Mouse (Mus musculus) inflammation-experienced regulatory T-cells (primary cell): ENCODE measurements around the gene Sgca. TPM values are rescaled to one million over a fixed set of nuclear protein-coding genes. Genes with fewer than 3 reads are reported as not detected.

Experiments used
- polyA plus RNA-seq, 2 experiments: library from polyadenylated mRNA; unstranded; fragments of 100-300 nt; shearing (Covaris generic); gene quantifications; one replicate each; pipeline ENCODE4 v1.2.1; 2017

Sgca gene
- 1 to 10 TPM in 1 of 2 experiments, under 1 TPM in 1; 0.19 to 1.3 TPM for polyA plus RNA-seq

DNA sequence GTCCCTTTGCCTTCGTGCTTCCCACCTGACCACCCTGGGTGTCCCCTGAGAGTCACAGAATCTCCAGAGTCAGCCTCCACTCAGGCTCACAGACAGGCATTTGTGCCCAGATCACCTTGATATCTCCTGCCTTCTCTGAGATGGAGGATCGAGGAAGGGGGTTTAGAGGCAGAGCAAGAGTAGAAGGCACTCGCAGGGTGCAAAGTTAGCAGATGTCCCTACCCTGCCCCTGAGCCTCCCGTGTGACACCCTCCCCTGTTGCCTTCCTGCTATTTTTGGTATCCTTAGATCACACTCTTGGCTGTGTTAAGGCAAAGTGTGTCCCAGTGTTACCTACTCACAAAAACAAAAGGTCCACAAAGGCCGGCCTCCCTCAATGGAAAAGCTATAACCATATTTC, at the start of gene Sgca:
Gene Sgca (minus strand): TSS at position 129 of the 400 bp plus-strand sequence.

DNA sequence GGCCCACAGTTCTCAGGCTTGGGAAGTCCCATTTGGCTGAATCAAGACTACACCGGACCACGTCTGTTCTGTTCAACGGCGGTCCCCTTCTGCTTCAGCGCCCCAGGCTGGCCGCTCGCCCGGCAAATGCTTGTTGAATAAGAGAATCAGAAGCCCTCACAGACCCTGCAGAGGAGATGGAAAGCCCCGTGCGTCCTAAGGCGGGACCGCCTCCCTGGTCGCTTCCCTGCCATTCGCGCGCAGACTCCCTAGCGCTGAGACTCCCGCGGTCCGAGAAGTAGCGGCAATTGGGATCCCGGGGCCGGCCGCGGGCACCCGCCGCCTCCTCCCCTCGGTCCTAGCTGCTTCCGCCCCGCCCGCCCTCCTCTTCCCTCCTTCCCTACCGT, 33.5 kb upstream of the Sgca start, which contains the start of gene Samd14:
Gene Samd14 (plus strand): TSS at position 251 of the 386 bp plus-strand sequence.

GRCm38 (mm10) chr11:94990749-94991577, 14.8 kb upstream of the Sgca start, which contains the start of gene Ppp1r9b:
TSS of gene Ppp1r9b (plus strand) at chr11:94991035.

GRCm38 (mm10) chr11:94967419-94967818, 8.7 kb downstream of the Sgca start, which contains the start of gene Hils1:
TSS of gene Hils1 (plus strand) at chr11:94967593.

DNA sequence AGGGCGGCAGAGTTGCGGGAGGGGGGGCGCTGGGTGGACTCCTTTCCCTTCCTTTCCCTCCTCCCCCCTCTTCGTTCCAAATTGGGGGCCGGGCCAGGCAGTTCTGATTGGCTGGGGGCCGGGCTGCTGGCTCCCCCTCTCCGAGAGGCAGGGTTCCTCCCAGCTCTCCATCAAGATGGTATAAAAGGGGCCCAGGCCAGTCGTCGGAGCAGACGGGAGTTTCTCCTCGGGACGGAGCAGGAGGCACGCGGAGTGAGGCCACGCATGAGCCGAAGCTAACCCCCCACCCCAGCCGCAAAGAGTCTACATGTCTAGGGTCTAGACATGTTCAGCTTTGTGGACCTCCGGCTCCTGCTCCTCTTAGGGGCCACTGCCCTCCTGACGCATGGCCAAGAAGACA, 40.1 kb downstream of the Sgca start, which contains the start of gene Col1a1:
Gene Col1a1 (plus strand): TSS at position 180 of the 400 bp plus-strand sequence.

Other genes starting within 250 kb of the Sgca start
- not detected for gene Cdc34b, start 234.5 kb downstream of the Sgca start, polyA plus RNA-seq
- under 1 TPM; 0.14 to 0.86 TPM for gene Tmem92, start 193.6 kb downstream of the Sgca start, polyA plus RNA-seq
- 1 to 10 TPM in 1 of 2 experiments, under 1 TPM in 1; 0.40 to 3.5 TPM for gene Col1a1, start 40.1 kb downstream of the Sgca start, polyA plus RNA-seq
- gene Hils1, start 8.7 kb downstream of the Sgca start, polyA plus RNA-seq: not detected
- gene Ppp1r9b, start 14.7 kb upstream of the Sgca start, polyA plus RNA-seq: 10 to 100 TPM; 19.5 to 20.2 TPM
- gene Samd14, start 33.6 kb upstream of the Sgca start, polyA plus RNA-seq: 1 to 10 TPM in 1 of 2 experiments, under 1 TPM in 1; 0.58 to 1.2 TPM
- 10 to 100 TPM; 20.3 to 23.4 TPM for gene Pdk2, start 65.0 kb upstream of the Sgca start, polyA plus RNA-seq
- 1 to 10 TPM; 5.7 to 9.3 TPM for gene Itga3, start 100.5 kb upstream of the Sgca start, polyA plus RNA-seq
- under 1 TPM in 1 of 2 experiments, not detected in 1; 0.28 TPM for gene Dlx3, start 143.8 kb upstream of the Sgca start, polyA plus RNA-seq
- gene Dlx4, start 169.9 kb upstream of the Sgca start, polyA plus RNA-seq: not detected